Mouse (Mus musculus) kidney, adult 2 months (tissue): ENCODE measurements at regions not wholly inside any gene's neighbourhood (a gene's known extent, or its start where the extent isn't known, plus 50 kb on each side); places are given as distances from the start of the nearest gene placed in this dataset.

Source experiments
- DNase-seq: peaks from one replicate; pipeline ENCODE4 v3.0.0; 2021
- H3K27ac ChIP-seq: fragments of 200-500 bp; 2 replicates; pipeline ENCODE4 v1.5.1; 2012; ENCODE audit warnings: low read depth, low read length, control low read depth, inconsistent platforms; ENCODE audit not compliant: insufficient read depth
- H3K27me3 ChIP-seq: fragments of 200-500 bp; replicated peaks from 2 replicates; pipeline ENCODE4 v1.6.1; 2012; ENCODE audit warnings: mild to moderate bottlenecking, moderate library complexity, low read length, inconsistent platforms; ENCODE audit not compliant: control insufficient read depth, insufficient read depth
- H3K36me3 ChIP-seq: fragments of 200-500 bp; 2 replicates; pipeline ENCODE4 v1.6.1; 2012; ENCODE audit warnings: mild to moderate bottlenecking, moderate library complexity, low read length, inconsistent platforms; ENCODE audit not compliant: control insufficient read depth, insufficient read depth
- H3K4me1 ChIP-seq: fragments of 200-500 bp; 2 replicates; pipeline ENCODE4 v1.6.1; 2011; ENCODE audit warnings: low read length; ENCODE audit not compliant: control insufficient read depth, insufficient read depth
- H3K4me3 ChIP-seq: fragments of 200-500 bp; 2 replicates; pipeline ENCODE4 v1.5.1; 2011; ENCODE audit warnings: mild to moderate bottlenecking, low read depth, low read length, control low read depth; ENCODE audit not compliant: insufficient read depth
- CTCF ChIP-seq: fragments of 200-500 bp; conservative IDR thresholded peaks from 2 replicates; pipeline ENCODE4 v1.5.1; 2011; ENCODE audit warnings: low read depth, mild to moderate bottlenecking, control low read depth, low read length, moderate library complexity, mixed read lengths; ENCODE audit not compliant: insufficient read depth, insufficient read length
- POLR2A ChIP-seq: fragments of 200-500 bp; IDR thresholded peaks from one replicate; pipeline ENCODE4 v1.6.1; 2011; ENCODE audit warnings: low read depth, low read length, control low read depth
- WGBS: fragments of 180-500 bp; shearing (Covaris S2); methylation state at CpG from one replicate; pipeline ENCODE4 v1.1.7; 2018; 5-methylcytosine and 5-hydroxymethylcytosine counted together

- Histone ChIP-seq H3K27me3 (no peaks in the 10 kb centered on the region), H3K36me3 (no peaks in the 10 kb centered on the region), H3K4me1 (no peaks in the 10 kb centered on the region), H3K27ac (no peak overlapping the region), H3K4me3 (no peak overlapping the region)
- TF ChIP-seq POLR2A (no peak), CTCF (no peak)
- 34% methylated on average over 1 of the region's 1 CpGs for WGBS
- no peak for DNase-seq
These were observed 163.9 kb downstream of the Ptprc start for GRCm38 (mm10) chr1:138011581-138011980.

GRCm38 (mm10) chr1:138010910-138011477 is 164.5 kb downstream of the Ptprc start:
- no peak for DNase-seq
- H3K27me3 ChIP-seq: no peaks in the 10 kb centered on the region
- no peak overlapping the region for H3K4me3 ChIP-seq
- TF ChIP-seq CTCF (no peak), POLR2A (no peak)
- H3K4me1 ChIP-seq: no peaks in the 10 kb centered on the region
- 19% methylated on average over 7 of the region's 7 CpGs for WGBS
- H3K27ac ChIP-seq: no peak overlapping the region
- no peaks in the 10 kb centered on the region for H3K36me3 ChIP-seq

GRCm38 (mm10) chr1:138006811-138007210 is 168.7 kb downstream of the Ptprc start:
- no peak overlapping the region for H3K27ac ChIP-seq
- no peak for TF ChIP-seq CTCF
- no peak for TF ChIP-seq POLR2A
- H3K36me3 ChIP-seq: no peaks in the 10 kb centered on the region
- no peaks in the 10 kb centered on the region for H3K4me1 ChIP-seq
- H3K4me3 ChIP-seq: no peak overlapping the region
- H3K27me3 ChIP-seq: no peaks in the 10 kb centered on the region
- WGBS: 57% methylated on average over 1 of the region's 1 CpGs
- DNase-seq: no peak

GRCm38 (mm10) chr1:138004319-138004718 is 171.2 kb downstream of the Ptprc start:
- 42% methylated on average over 2 of the region's 2 CpGs for WGBS
- Histone ChIP-seq H3K4me3 (no peak overlapping the region), H3K27me3 (no peaks in the 10 kb centered on the region), H3K36me3 (no peaks in the 10 kb centered on the region), H3K4me1 (no peaks in the 10 kb centered on the region), H3K27ac (no peak overlapping the region)
- TF ChIP-seq POLR2A (no peak), CTCF (no peak)
- no peak for DNase-seq

GRCm38 (mm10) chr1:137999268-137999900 is 176.1 kb downstream of the Ptprc start:
- H3K27ac ChIP-seq: no peak overlapping the region
- DNase-seq: no peak
- 86% methylated on average over 3 of the region's 3 CpGs for WGBS
- H3K27me3 ChIP-seq: no peaks in the 10 kb centered on the region
- no peaks in the 10 kb centered on the region for H3K4me1 ChIP-seq
- no peaks in the 10 kb centered on the region for H3K36me3 ChIP-seq
- TF ChIP-seq CTCF (no peak), POLR2A (no peak)
- no peak overlapping the region for H3K4me3 ChIP-seq

- DNase-seq: no peak
- H3K4me3 ChIP-seq: no peak overlapping the region
- TF ChIP-seq CTCF (no peak), POLR2A (no peak)
- no peaks in the 10 kb centered on the region for H3K27me3 ChIP-seq
- H3K27ac ChIP-seq: no peak overlapping the region
- 95% methylated on average over 2 of the region's 2 CpGs for WGBS
- H3K36me3 ChIP-seq: no peaks in the 10 kb centered on the region
- H3K4me1 ChIP-seq: no peaks in the 10 kb centered on the region
These were observed 179.5 kb downstream of the Ptprc start for GRCm38 (mm10) chr1:137996041-137996440.

- no peak for DNase-seq
- TF ChIP-seq CTCF (no peak), POLR2A (no peak)
- H3K4me3 ChIP-seq: no peak overlapping the region
- WGBS: 90% methylated on average over 1 of the region's 1 CpGs
- no peaks in the 10 kb centered on the region for H3K4me1 ChIP-seq
- no peak overlapping the region for H3K27ac ChIP-seq
- no peaks in the 10 kb centered on the region for H3K36me3 ChIP-seq
- no peaks in the 10 kb centered on the region for H3K27me3 ChIP-seq
These were observed 183.6 kb downstream of the Ptprc start for GRCm38 (mm10) chr1:137991936-137992335.
